Mouse (Mus musculus): Measurements from ENCODE around the gene Trim7. TPM values are rescaled to one million over a fixed set of nuclear protein-coding genes. Genes with fewer than 3 reads are reported as not detected.
"Not testable (repeated sequence)": the region's sequence is repeated elsewhere in the genome, so short reads cannot be mapped to it uniquely, and the experiment has no call there.

The Trim7 gene
- polyA plus RNA-seq, 1 experiment from 2014 or later, result 3.7 TPM

DNA sequence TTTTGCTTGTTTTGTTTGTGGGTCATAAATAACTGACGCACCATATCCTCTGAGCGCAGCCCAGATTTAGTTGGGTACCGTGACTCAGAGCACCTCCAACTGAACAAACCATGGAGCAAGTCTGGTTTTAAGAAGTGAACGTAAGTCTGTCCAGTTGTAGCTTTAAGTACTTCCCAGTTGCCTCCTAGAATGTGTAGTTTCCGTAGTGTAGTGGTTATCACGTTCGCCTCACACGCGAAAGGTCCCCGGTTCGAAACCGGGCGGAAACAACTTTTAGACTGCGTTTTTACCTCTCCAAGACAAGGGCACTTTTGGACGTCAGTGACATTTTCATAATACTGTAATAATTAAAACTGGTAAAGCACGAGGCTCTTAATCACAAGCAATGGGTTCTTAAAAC, 7.6 kb upstream of the Trim7 start:
- Histone ChIP-seq H3K9ac (peak overlapping the region; percentile 88; the same call in 1 of the 2 replicates), H3K4me2 (peak overlapping the region; percentile 83), H3K4me3 (replicated peaks) (peak overlapping the region; percentile 76), H3K4me1 (peaks cover 26% of the 10 kb centered on the region), H3K27ac (peak overlapping the region; percentile 99), H3K27me3 (peaks cover 3% of the 10 kb centered on the region; the same call in 1 of the 2 replicates), H3K36me3 (peaks cover 17% of the 10 kb centered on the region), H3K9me3 (replicated peaks) (no peaks in the 10 kb centered on the region)
- under 1% methylated on average over 16 of the region's 16 CpGs for WGBS
- ATAC-seq (replicated peaks; ENCODE audit: low FRiP score), result no peak

DNA sequence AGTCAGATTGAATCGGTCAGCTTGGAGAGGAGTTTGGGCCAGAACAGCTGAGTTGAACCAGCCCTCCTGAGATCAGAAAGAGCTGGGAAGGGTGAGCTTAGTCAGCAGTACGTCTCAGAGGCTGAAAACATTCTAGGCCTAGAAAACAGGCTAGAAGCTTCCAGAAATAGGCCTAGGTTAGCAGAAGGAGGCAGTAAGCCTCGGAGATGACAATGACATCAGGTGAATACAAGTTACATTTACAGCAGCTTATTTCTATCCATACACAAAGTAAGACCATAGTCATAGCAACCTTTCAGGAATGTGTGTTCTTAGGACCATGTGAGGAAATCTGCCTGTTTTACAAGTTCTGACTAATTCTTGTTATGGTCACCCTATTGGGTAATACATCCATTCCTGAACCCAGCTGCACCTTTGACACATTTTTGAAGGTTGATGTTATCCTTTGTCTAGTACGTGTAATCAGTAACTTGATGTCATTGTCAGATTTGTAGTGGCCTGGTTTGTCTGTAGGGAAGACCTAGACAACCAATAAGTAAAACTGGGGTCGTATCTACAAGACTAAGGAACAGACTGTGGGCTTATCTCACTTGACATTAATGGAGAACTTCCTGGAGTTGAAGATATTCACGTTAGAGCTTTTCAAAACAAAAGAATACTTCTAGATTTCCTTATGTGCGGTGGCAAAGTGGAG, 6.2 kb upstream of the Trim7 start:
- no peak overlapping the region for H3K4me3 ChIP-seq (replicated peaks)
- WGBS, result 77% methylated on average over 7 of the region's 7 CpGs
- ATAC-seq (replicated peaks; ENCODE audit: low FRiP score), result no peak
- H3K27ac ChIP-seq, result no peak overlapping the region
- H3K9ac ChIP-seq, result no peak overlapping the region
- peaks cover 6% of the 10 kb centered on the region; the same call in 1 of the 2 replicates for H3K36me3 ChIP-seq
- peaks cover 33% of the 10 kb centered on the region for H3K4me1 ChIP-seq
- peaks cover 6% of the 10 kb centered on the region for H3K27me3 ChIP-seq
- H3K9me3 ChIP-seq (replicated peaks), result no peaks in the 10 kb centered on the region
- H3K4me2 ChIP-seq, result no peak overlapping the region

DNA sequence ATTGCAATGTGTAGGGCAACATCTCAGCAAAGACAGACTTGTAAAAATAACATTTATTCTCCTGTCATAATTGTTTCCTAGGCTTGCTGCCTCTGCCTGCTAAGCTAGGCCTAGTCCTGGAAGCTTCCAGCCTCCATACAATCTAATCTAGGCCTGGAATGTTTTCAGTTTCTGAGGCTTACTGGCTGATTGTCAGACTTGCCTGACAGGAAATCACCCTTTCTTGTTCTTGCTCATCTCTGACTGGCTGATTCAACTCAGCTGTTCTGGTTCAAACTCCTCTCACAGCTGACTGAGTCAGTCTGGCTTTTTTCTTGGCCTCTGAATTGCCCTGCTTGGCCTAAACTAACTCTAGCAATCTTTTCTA, 5.6 kb upstream of the Trim7 start:
- Histone ChIP-seq H3K27ac (no peak overlapping the region), H3K9me3 (replicated peaks) (no peaks in the 10 kb centered on the region), H3K4me1 (peaks cover 27% of the 10 kb centered on the region), H3K36me3 (0 out of 2 replicates have a peak, but pooled peaks cover 4% of the 10 kb centered on the region), H3K4me3 (replicated peaks) (no peak overlapping the region), H3K27me3 (peaks cover 6% of the 10 kb centered on the region), H3K4me2 (no peak overlapping the region), H3K9ac (no peak overlapping the region)
- ATAC-seq (replicated peaks; ENCODE audit: low FRiP score), result no peak

DNA sequence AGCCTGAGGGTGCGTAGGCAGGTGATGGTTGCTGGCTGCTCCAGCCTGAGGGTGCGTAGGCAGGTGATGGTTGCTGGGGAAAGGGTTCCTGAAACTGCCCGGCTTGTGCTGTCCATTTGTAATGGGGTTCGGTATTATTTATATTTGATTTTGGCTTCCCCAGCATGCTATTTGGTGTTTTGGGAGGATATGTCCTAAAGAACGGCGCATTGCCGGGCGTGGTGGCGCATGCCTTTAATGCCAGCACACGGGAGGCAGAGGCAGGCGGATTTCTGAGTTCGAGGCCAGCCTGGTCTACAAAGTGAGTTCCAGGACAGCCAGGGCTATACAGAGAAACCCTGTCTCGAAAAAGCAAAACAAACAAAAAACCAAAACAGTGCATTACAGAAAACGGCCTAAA, 4.6 kb upstream of the Trim7 start:
- H3K27me3 ChIP-seq; ATAC-seq (replicated peaks; ENCODE audit: low FRiP score); H3K4me2 ChIP-seq; H3K27ac ChIP-seq; H3K36me3 ChIP-seq; H3K9ac ChIP-seq; H3K9me3 ChIP-seq (replicated peaks); H3K4me3 ChIP-seq (replicated peaks): not testable (repeated sequence)
- 84% methylated on average over 14 of the region's 14 CpGs for WGBS
- peaks cover 19% of the 10 kb centered on the region for H3K4me1 ChIP-seq

DNA sequence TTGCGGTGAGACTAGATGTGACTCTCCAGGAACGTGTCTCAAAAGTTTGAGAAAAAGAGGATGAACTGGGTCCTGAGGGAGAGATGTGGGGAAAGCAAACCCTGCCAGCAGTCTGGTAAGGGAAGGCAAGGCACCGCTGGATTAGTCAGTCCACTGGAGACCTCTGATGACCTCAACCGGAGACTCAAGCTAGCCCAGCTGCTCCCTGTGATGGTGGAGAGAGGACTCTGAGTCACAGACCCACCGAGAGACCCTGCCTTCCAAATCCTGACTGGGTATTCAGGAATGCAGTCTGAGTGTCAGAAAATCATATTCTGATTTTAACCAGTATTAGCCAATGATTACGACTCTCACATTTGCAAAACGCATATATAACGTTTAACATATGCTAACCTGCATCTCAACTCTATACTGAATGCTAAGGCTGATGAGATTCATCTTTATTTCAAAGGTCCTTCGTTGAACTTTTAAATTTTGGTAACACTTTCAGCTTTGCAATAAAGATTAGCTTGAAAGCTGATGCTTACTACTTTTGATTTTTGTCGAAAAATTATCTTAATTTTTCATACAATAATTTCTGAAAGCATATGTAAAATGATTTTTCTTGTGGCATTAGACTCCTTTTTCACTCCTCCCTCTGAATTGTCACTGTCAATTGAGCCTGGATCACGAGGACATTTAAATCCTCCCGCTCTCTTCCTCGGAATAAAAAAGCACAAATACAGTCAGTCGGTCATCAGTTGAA, 3.0 kb upstream of the Trim7 start:
- H3K4me3 ChIP-seq (replicated peaks), result peak overlapping the region; percentile 52
- WGBS, result 34% methylated on average over 14 of the region's 14 CpGs
- H3K36me3 ChIP-seq, result no peaks in the 10 kb centered on the region
- H3K27me3 ChIP-seq, result peaks cover 6% of the 10 kb centered on the region
- ATAC-seq (replicated peaks; ENCODE audit: low FRiP score), result no peak
- H3K27ac ChIP-seq, result no peak overlapping the region
- no peak overlapping the region for H3K9ac ChIP-seq
- no peaks in the 10 kb centered on the region for H3K9me3 ChIP-seq (replicated peaks)
- peaks cover 26% of the 10 kb centered on the region for H3K4me1 ChIP-seq
- H3K4me2 ChIP-seq, result peak overlapping the region; percentile 85

DNA sequence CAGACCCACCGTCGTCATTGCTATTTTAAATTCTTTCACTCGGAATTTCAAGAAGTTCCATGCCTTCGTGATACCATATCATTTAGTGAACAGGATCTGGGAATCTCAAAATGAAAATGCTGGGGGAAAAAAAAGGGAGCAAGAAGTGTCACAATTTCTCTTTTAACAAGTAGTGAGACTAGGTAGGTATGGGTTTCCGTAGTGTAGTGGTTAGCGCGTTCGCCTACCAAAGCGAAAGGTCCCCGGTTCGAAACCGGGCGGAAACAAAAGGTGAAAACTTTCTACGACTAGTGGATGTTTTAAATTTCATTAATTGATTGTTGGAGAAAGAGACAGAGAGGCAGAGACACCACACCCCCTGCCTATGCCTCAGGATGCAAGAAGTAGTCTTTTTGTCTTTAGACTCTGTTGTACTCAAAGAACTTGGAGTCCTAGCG, 2.4 kb upstream of the Trim7 start:
- WGBS, result 1% methylated on average over 15 of the region's 15 CpGs
- ATAC-seq (replicated peaks; ENCODE audit: low FRiP score), result peak; percentile 20; the same call in 1 of the 2 replicates

DNA sequence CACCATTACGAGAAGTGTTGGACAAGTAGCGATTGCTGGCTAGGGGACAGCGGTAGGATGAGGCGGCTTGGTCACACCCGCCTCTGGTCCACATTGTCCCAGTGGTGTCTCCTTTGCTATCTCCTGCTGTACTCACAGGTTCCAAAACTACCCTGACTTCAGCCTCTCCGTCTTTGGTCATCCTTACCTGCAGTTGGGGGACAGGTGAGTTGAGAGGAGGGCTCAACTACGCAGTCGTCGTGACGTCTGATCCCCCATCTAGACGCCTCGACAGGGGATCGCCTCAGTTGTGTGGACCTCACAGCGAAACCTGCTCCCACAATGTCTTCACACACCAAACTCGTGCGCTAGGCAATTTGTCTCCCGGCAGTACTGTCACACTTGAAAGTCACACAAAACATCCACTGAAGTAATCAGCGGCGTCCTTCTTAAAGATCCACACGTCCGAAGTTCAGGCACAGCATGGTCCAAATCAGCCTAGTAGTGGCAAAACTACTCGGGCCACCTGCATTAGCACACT, 1.6 kb upstream of the Trim7 start:
- ATAC-seq (replicated peaks; ENCODE audit: low FRiP score), result no peak
- H3K27me3 ChIP-seq, result peaks cover 6% of the 10 kb centered on the region
- 4% methylated on average over 22 of the region's 22 CpGs for WGBS
- H3K4me3 ChIP-seq (replicated peaks), result peak overlapping the region; percentile 52
- no peak overlapping the region for H3K27ac ChIP-seq
- no peaks in the 10 kb centered on the region for H3K36me3 ChIP-seq
- peak overlapping the region; percentile 34 for H3K9ac ChIP-seq
- peak overlapping the region; percentile 85 for H3K4me2 ChIP-seq
- H3K4me1 ChIP-seq, result peaks cover 23% of the 10 kb centered on the region
- H3K9me3 ChIP-seq (replicated peaks), result no peaks in the 10 kb centered on the region

More for the DNA sequence above, 2.4 kb upstream of the Trim7 start:
- Histone ChIP-seq H3K4me1 (peaks cover 26% of the 10 kb centered on the region), H3K4me2 (peak overlapping the region; percentile 85), H3K4me3 (replicated peaks) (peak overlapping the region; percentile 52), H3K27ac (no peak overlapping the region), H3K27me3 (peaks cover 6% of the 10 kb centered on the region), H3K9ac (peak overlapping the region; percentile 34), H3K9me3 (replicated peaks) (no peaks in the 10 kb centered on the region), H3K36me3 (no peaks in the 10 kb centered on the region)

DNA sequence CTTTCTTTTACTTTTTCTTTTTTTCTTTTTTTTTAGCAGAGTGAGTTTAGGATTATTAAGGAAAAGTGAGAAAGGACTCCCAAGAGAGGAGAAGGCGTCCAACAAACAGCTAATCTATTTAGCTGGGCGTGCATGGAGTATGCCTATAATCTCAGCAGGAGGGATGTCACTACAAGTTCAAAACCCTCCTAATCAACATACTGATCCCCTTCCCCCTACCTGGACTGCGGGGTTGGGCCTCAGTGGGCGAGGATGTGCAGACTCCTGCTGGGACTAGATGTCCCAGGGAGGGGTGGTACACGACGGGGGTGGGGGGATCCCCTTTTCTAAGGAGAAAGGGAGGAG, 784 bp downstream of the Trim7 start:
- Histone ChIP-seq H3K27ac (peak overlapping the region; percentile 72), H3K27me3 (peaks cover 6% of the 10 kb centered on the region), H3K9me3 (replicated peaks) (no peaks in the 10 kb centered on the region), H3K4me1 (peaks cover 23% of the 10 kb centered on the region), H3K36me3 (no peaks in the 10 kb centered on the region), H3K4me2 (peak overlapping the region; percentile 74), H3K4me3 (replicated peaks) (peak overlapping the region; percentile 52), H3K9ac (peak overlapping the region; percentile 49)
- ATAC-seq (replicated peaks; ENCODE audit: low FRiP score), result no peak; the same call in 1 of the 2 replicates
- WGBS, result 5% methylated on average over 6 of the region's 6 CpGs

DNA sequence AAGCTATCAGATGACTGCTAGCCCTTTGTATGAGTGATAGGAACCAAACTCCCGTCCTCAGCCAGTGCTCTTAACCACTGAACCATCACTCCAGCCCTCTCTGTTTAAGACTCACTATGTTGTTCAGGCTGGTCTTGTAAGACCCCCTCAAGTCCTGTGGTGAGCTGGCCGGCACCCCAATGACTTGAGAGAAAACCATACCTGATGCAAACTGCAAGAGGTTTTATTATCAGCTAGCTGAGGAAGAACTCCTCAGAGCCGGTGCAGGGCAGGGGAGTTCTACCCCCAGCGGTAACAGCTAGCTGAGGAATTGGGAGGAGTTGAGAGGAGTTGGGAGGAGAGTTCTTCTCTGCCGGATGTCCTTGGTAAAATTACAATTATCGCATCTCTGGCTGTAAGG, 2.0 kb downstream of the Trim7 start:
- H3K9me3 ChIP-seq (replicated peaks), result no peaks in the 10 kb centered on the region
- H3K4me3 ChIP-seq (replicated peaks), result no peak overlapping the region
- no peak overlapping the region for H3K4me2 ChIP-seq
- H3K27ac ChIP-seq, result no peak overlapping the region; the same call in 1 of the 2 replicates
- no peaks in the 10 kb centered on the region for H3K36me3 ChIP-seq
- H3K27me3 ChIP-seq, result peaks cover 3% of the 10 kb centered on the region; the same call in 1 of the 2 replicates
- peaks cover 26% of the 10 kb centered on the region for H3K4me1 ChIP-seq
- no peak overlapping the region for H3K9ac ChIP-seq
- 66% methylated on average over 6 of the region's 6 CpGs for WGBS
- ATAC-seq (replicated peaks; ENCODE audit: low FRiP score), result no peak

DNA sequence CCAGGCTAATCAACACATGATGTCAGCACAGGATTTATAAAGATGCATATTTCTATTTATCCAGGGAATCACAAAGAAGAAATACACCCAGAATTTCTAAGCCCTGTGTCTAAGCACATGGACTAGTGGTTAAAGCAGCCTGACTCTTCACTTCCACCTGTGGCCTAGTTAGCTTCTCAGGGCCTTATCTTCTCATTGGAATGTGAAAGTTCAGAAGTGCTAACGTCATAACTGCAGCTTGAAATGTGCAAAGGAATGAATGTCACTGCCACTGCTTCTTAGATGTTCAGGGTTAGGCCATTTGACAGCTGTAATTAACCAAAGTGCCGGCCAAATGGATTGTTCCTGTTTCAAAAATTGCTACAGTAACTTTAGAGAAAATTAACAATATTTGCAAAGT, 4.3 kb downstream of the Trim7 start:
- Histone ChIP-seq H3K4me2 (no peak overlapping the region), H3K36me3 (no peaks in the 10 kb centered on the region), H3K4me3 (replicated peaks) (no peak overlapping the region), H3K9me3 (replicated peaks) (no peaks in the 10 kb centered on the region), H3K4me1 (peaks cover 11% of the 10 kb centered on the region), H3K27ac (no peak overlapping the region), H3K9ac (no peak overlapping the region), H3K27me3 (no peaks in the 10 kb centered on the region)
- WGBS, result 63% methylated on average over 2 of the region's 2 CpGs
- no peak for ATAC-seq (replicated peaks; ENCODE audit: low FRiP score)

DNA sequence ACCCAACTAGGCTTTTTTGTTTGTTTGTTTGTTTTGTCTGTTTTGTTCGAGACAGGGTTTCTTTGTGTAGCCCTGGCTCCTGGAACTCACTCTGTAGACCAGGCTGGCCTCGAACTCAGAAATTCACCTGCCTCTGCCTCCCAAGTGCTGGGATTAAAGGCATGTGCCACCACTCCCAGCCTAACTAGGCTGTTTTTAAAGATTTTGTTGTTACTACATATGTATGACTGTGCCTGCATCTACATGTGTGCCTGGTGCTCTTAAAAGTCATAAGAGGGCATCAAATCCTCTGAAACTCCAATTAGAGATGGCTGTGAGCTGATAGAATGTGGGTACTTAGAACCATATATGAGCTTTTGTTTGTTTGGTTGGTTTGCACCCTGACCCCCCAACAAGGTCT, 5.3 kb downstream of the Trim7 start:
- H3K4me2 ChIP-seq, result no peak overlapping the region
- H3K36me3 ChIP-seq, result no peaks in the 10 kb centered on the region
- no peak overlapping the region for H3K9ac ChIP-seq
- peaks cover 11% of the 10 kb centered on the region for H3K4me1 ChIP-seq
- no peaks in the 10 kb centered on the region; the same call in 1 of the 2 replicates for H3K27me3 ChIP-seq
- H3K4me3 ChIP-seq (replicated peaks), result no peak overlapping the region
- 75% methylated on average over 2 of the region's 2 CpGs for WGBS
- H3K9me3 ChIP-seq (replicated peaks), result no peaks in the 10 kb centered on the region
- no peak overlapping the region for H3K27ac ChIP-seq
- no peak for ATAC-seq (replicated peaks; ENCODE audit: low FRiP score)

DNA sequence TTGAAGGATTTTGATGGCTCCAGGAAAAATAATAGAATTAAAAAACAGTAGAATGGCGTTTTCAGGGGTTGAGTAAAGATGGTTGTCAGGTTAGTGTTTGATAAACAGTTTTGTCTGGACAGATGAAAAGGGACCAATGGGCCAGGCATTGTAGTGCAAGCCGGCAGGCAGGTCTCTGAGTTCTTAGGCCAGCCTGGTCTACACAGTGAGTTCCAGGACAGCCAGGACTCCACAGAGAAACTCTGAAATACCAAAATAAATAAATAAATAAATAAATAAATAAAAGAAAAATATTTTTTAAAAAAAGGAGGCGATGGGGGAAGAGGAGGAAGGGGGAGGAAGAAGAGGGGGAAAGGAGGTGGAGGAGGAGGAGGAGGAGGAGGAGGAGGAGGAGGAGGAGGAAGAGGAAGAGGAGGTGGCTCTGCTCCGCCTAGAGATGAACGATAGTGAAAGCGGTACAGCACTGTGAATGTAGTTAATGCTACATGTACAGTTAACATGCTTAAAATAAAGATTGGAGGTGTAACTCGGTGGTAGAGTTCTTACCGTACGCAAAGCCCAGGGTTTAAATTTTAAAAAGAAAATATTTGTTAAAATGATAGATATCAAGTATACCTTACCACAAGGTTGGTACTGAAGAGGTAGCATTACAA, 7.3 kb downstream of the Trim7 start:
- no peak for ATAC-seq (replicated peaks; ENCODE audit: low FRiP score)
- H3K4me3 ChIP-seq (replicated peaks), result peak overlapping the region; percentile 61
- no peak overlapping the region for H3K9ac ChIP-seq
- no peak overlapping the region for H3K27ac ChIP-seq
- H3K36me3 ChIP-seq, result no peaks in the 10 kb centered on the region
- 36% methylated on average over 9 of the region's 9 CpGs for WGBS
- H3K27me3 ChIP-seq, result peaks cover 3% of the 10 kb centered on the region; the same call in 1 of the 2 replicates
- H3K9me3 ChIP-seq (replicated peaks), result no peaks in the 10 kb centered on the region
- H3K4me2 ChIP-seq, result peak overlapping the region; percentile 68
- H3K4me1 ChIP-seq, result peaks cover 13% of the 10 kb centered on the region
